Mouse (Mus musculus) midbrain, embryonic 11.5 days (tissue): Measurements from ENCODE around the gene Sox2. TPM values are rescaled to one million over a fixed set of nuclear protein-coding genes. Genes with fewer than 3 reads are reported as not detected.

Experiments
- microRNA counts: library from miRNA; unstranded; fragments of <30 nt; microRNA quantifications from one replicate; lab custom pipeline; 2015
- microRNA-seq: library from miRNA; unstranded; fragments of <30 nt; microRNA quantifications from one replicate; pipeline ENCODE4, GENCODE M21; 2017
- polyA plus RNA-seq: library from polyadenylated mRNA; unstranded; fragments of >200 nt; fragmentation: Nextera tagmentation; extraction: Ambion mirVana; gene quantifications from 2 replicates; pipeline ENCODE4 v1.2.1, GENCODE M21; 2014

Sox2 gene
- polyA plus RNA-seq, 1 experiment from 2014 or later = 48.7 TPM

MicroRNAs encoded within 50 kb of the gene (microRNA counts, 519-probe panel; counts per million panel counts)
- not detected for microRNA mmu-miR-1897-3p (lab: Ali Mortazavi, UCI)

Small RNA genes lying within 50 kb of the gene (microRNA-seq; reads per million reads assigned to microRNA genes)
- not detected for gene Mir1897
